Mouse (Mus musculus): ENCODE results near the gene Blvrb.

DNA sequence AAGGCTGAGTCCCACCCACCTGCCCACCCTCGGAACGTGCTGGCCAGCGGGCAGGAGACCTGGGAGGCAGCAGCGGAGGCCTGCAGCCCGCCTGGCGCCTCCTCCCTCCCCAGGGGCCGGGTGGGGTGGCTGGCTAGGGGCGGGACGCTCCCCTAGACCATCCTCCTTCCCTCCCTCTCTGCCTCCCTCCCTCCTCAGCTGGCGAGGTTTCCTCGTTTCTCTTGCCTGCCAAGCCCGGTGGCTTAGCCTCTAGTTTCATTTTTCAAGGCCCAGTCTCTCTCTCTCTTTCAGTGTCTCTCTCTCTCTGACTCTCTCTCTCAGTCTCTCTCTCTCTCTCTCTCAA lies 33.8 kb downstream of the Blvrb start:
- TF ChIP-seq CTCF (IDR thresholded peaks at IDR 0.05) (no peak), EP300 (IDR thresholded peaks at IDR 0.05; ENCODE audit: insufficient read depth, low read depth, low read length) (0 out of 2 replicates have a peak, but pooled peaks have one; percentile 53), POLR2A (IDR thresholded peaks at IDR 0.05; ENCODE audit: insufficient read depth, low read depth, low read length) (peak; percentile 66; the same call in 1 of the 2 replicates)

Measured in heart, adult 2 months (tissue).